Mouse (Mus musculus) olfactory bulb, adult 2 months (tissue): ENCODE measurements around the gene Cyp26b1. TPM values are rescaled to one million over a fixed set of nuclear protein-coding genes. Genes with fewer than 3 reads are reported as not detected.

ENCODE experiments used
- H3K27ac ChIP-seq: fragments of 200-500 bp; 2 replicates; pipeline ENCODE4 v1.5.1; 2012; ENCODE audit warnings: low read depth, low read length; ENCODE audit not compliant: insufficient read depth
- H3K4me1 ChIP-seq: fragments of 200-500 bp; 2 replicates; pipeline ENCODE4 v1.6.1; 2012; ENCODE audit warnings: low read length; ENCODE audit not compliant: control insufficient read depth, insufficient read depth
- H3K4me3 ChIP-seq: fragments of 200-500 bp; 2 replicates; pipeline ENCODE4 v1.5.1; 2012; ENCODE audit warnings: mild to moderate bottlenecking, low read depth, low read length, moderate library complexity; ENCODE audit not compliant: insufficient read depth
- CTCF ChIP-seq: fragments of 200-500 bp; IDR thresholded peaks from 2 replicates; pipeline ENCODE4 v1.5.1; 2012; ENCODE audit warnings: low read depth, mild to moderate bottlenecking, low read length, moderate library complexity; ENCODE audit not compliant: insufficient read depth
- POLR2A ChIP-seq: fragments of 200-500 bp; IDR thresholded peaks from 2 replicates; pipeline ENCODE4 v1.6.1; 2012; ENCODE audit warnings: mild to moderate bottlenecking, low read depth, low read length, moderate library complexity; ENCODE audit not compliant: insufficient read depth
- WGBS: fragments of 180-500 bp; shearing (Covaris S2); methylation state at CpG from one replicate; pipeline ENCODE4 v1.1.7; 2018; 5-methylcytosine and 5-hydroxymethylcytosine counted together
- polyA plus RNA-seq: library from polyadenylated mRNA; stranded (reverse); fragments of >200 nt; gene quantifications from 2 replicates; pipeline ENCODE4 v1.2.4, GENCODE M21; 2012; ENCODE audit warnings: low replicate concordance; ENCODE audit not compliant: missing spikeins, insufficient read depth, insufficient read length

Gene Cyp26b1
- polyA plus RNA-seq, 1 experiment, result not detected

- no peak for TF ChIP-seq POLR2A
- Histone ChIP-seq H3K4me1 (no peaks in the 10 kb centered on the region), H3K27ac (no peak overlapping the region), H3K4me3 (no peak overlapping the region)
- 64% methylated on average over 3 of the region's 3 CpGs for WGBS
Measured at GRCm38 (mm10) chr6:84570039-84570438, 23.7 kb downstream of the Cyp26b1 start.

- TF ChIP-seq POLR2A (no peak), CTCF (no peak)
- Histone ChIP-seq H3K4me1 (no peaks in the 10 kb centered on the region), H3K4me3 (no peak overlapping the region), H3K27ac (no peak overlapping the region)
Measured at GRCm38 (mm10) chr6:84569590-84569989, 24.1 kb downstream of the Cyp26b1 start.

GRCm38 (mm10) chr6:84568880-84569279 lies 24.8 kb downstream of the Cyp26b1 start:
- Histone ChIP-seq H3K4me3 (no peak overlapping the region), H3K4me1 (no peaks in the 10 kb centered on the region), H3K27ac (no peak overlapping the region)
- no peak for TF ChIP-seq CTCF
- no peak for TF ChIP-seq POLR2A
- 88% methylated on average over 6 of the region's 6 CpGs for WGBS

DNA sequence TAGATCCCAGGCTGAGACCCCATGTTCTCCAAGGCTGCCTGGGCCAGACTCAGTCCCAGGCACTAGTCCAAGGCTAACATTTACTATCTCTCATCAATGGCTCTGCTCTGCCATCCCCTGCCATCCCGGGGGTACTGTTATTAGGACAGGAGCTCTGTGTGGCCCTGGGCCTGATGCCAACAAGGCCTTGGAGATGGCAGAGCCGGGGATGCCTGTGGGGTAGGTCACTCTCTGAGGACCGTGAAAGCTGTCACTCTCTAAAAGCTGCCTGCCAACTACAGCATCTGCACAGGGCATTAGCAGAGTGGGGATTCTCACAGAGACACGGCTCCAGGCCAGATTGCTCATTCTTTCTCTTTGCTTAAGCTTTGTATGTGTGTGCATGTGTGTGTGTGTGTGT lies 26.0 kb downstream of the Cyp26b1 start:
- Histone ChIP-seq H3K27ac (no peak overlapping the region), H3K4me1 (no peaks in the 10 kb centered on the region), H3K4me3 (no peak overlapping the region)
- TF ChIP-seq CTCF (no peak), POLR2A (no peak)
- 45% methylated on average over 4 of the region's 4 CpGs for WGBS

DNA sequence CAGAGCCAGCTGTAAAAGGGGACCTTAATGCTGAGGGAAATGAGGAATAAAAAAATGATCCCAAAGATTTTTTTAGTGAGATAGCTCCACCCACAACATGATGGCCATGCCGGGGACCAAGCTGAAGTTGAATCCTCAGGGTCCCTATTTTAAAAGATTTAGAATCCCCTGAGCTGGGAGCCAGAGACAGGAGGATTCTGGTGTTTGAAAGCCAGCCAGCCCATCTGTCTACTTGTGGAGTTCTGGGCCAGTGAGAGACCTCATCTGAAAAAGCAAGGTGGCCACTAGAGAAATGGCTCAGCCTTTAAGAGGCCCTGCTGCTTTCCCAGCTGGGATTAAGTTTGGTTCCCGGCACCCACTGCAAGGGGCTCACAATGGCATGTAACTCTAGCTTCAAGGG lies 26.9 kb downstream of the Cyp26b1 start:
- H3K4me3 ChIP-seq, result no peak overlapping the region
- TF ChIP-seq POLR2A (no peak), CTCF (no peak)
- no peak overlapping the region for H3K27ac ChIP-seq
- H3K4me1 ChIP-seq, result no peaks in the 10 kb centered on the region
- 84% methylated on average over 2 of the region's 2 CpGs for WGBS

- no peaks in the 10 kb centered on the region for H3K4me1 ChIP-seq
- WGBS, result 88% methylated on average over 5 of the region's 5 CpGs
- H3K27ac ChIP-seq, result no peak overlapping the region
- TF ChIP-seq POLR2A (no peak), CTCF (no peak)
- no peak overlapping the region for H3K4me3 ChIP-seq
Measured at GRCm38 (mm10) chr6:84565245-84565644, 28.5 kb downstream of the Cyp26b1 start.

DNA sequence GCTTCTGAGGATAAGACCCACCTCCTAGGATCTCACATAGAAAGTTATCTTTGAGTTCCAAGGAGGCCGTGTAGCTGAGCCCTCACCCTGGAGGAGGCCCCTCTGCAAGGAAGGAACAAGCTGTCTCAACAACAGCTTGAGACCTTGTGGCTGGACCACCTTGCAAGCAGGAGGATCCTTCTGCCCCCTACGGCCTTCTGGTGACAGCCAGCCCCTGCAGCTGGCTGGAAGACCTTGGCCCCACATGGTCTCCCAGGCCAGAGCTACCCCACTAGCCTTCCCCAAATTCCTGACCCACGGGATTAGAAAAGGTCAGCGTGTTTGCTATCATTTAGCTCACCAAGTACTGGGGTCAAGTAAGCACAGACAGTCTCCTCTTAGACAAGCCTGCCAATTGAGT lies 30.8 kb downstream of the Cyp26b1 start:
- no peaks in the 10 kb centered on the region for H3K4me1 ChIP-seq
- TF ChIP-seq CTCF (no peak), POLR2A (no peak)
- WGBS, result 79% methylated on average over 4 of the region's 4 CpGs
- H3K27ac ChIP-seq, result no peak overlapping the region
- no peak overlapping the region for H3K4me3 ChIP-seq

DNA sequence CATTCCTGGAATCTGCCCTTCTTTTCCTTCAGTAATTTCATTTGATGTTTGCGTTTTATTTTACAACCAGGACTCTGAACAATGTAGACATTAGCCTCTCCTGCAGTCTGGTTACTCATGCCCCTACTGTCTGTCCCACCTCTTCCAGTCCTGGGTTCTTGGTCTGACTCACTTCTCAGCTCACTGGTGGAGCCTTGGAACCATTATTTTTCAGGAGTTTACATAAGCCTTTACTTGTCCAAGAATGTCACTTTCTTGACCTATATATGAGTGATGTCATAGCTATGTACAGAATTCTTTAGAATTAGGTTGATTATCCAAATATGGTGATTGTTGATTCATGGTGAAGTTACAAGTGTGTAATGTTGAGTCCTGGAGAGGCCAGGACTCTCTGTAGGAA lies 32.5 kb downstream of the Cyp26b1 start:
- TF ChIP-seq CTCF (no peak), POLR2A (no peak)
- H3K4me1 ChIP-seq, result peaks cover 5% of the 10 kb centered on the region; the same call in 1 of the 2 replicates
- no peak overlapping the region for H3K27ac ChIP-seq
- no peak overlapping the region for H3K4me3 ChIP-seq
- WGBS, result 76% methylated on average over 1 of the region's 1 CpGs

DNA sequence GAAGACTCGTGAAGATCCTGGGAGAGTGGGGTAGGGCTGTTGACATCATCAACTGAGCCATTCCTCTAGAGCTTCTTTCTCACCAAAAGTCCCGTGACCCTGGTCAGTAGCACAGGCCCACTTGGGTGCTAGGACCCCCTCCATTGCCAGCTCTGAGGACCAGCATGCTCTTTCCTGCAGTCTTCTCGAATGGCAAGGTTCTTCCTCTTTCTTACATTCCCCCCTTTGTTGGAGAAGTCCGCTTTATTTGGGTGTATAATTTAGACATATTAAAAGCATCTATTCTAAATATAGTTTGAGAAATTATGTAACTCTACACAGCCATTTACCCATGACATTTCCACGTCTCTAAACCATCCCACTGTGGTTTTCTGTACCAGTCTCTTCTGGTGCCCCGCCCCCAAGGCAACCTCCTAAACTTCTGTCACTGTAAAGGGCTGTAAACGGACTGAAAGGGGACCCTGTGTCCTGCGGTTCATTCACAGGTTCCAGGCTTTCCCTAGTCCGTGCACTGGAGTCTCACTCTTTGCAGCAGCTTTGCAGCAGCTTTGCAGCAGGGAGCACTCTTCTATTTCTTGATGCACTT lies 43.8 kb downstream of the Cyp26b1 start:
- no peak overlapping the region for H3K4me3 ChIP-seq
- no peak overlapping the region for H3K27ac ChIP-seq
- peaks cover 2% of the 10 kb centered on the region for H3K4me1 ChIP-seq
- WGBS, result 54% methylated on average over 9 of the region's 9 CpGs
- TF ChIP-seq POLR2A (no peak), CTCF (no peak)

- Histone ChIP-seq H3K4me1 (peaks cover 2% of the 10 kb centered on the region), H3K27ac (no peak overlapping the region), H3K4me3 (no peak overlapping the region)
- TF ChIP-seq CTCF (no peak), POLR2A (no peak)
- WGBS, result 83% methylated on average over 2 of the region's 2 CpGs
Measured at GRCm38 (mm10) chr6:84545428-84545827, 48.3 kb downstream of the Cyp26b1 start.
